Mouse (Mus musculus) urinary bladder, postnatal 4 days (tissue): ENCODE data around the gene Nsun6.

Source experiments
- DNase-seq, 2 experiments: peaks; one replicate each; pipeline ENCODE4 v3.0.0; 2021 to 2022; ENCODE audit warnings: low spot score in 2 of 2

Gene Nsun6

DNA sequence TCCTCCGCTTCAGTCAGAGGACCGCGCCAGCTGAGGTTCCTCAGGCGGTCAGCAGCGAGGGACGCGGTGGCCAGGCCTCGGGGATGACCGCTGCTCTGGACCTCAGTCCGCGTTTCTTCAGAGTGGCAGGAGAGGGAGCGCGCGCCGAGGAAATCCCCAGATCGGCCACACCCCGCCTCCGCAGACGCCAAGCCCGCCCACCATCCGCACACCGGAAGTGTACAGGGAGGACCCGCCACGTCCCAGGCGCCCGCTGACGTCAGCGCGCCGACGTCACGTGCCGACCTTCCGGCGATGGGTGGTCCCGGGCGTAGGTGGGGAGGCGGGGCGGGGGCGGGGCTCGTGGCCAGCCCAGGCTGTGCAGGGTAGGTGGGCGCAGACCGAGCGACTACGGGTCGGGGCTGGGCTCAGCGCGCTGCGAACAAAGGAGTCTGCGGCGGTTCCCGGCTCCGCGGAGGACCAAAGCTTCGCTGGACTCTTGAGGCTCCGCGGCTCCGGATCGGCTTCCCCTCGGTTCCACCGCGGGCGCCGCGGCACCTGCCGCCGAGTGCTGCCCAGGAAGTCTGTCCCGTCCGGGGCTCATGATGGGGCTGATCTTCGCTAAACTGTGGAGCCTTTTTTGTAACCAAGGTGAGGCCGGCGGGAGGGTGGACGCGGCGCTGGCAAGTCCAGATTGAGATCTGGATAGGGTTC is at the start of gene Nsun6:
Nsun6 (minus strand) TSS at position 125 of the 693 bp plus-strand sequence.
- peak; percentile 96 to 98 for DNase-seq

DNA sequence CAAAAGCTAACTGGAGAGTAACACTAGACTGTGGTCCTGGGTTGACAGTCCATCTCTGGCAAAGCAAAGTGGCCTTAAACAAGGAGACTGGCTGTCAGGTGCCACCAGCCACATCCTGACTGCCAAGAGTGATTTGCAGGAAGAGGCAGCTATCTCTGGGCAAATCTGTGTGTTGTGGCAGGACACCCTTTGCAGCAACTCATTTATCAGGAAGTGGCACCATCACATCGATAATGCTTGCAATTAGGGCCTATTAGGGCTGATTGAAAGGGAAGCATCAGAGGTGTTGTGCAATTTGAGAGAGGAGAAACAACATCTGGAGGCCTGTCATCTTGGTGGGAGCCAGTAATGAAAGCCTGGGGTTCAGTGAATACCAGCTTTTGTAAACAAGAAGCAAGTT is 49.5 kb upstream of the Nsun6 start:
- no peak for DNase-seq

DNA sequence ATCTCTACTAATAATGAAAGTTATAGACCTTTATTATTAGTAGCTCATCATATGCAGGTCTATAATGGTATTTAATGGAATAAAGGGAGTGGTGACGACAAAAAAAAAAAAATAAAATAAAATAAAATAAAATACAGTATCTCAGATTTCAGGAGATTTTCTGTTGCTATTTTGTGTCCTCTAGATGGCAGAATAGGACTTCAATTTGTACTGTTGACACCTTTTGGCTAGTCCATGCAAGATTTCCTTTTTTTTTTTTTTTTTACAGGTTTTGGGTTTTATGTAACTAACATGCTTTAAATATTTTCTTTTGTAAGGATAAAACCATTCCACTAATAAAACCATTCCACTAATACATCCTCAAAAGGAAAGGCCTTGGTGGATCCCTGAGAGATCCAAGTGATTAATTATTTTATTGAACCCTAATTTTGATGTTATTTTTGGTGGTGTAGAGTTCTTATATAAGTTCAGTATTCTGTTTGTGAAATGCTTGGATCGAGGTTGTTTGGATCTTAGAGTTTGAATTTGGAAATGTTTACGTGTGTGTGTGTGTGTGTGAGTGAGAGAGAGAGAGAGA is 41.7 kb upstream of the Nsun6 start:
- DNase-seq, result no peak

DNA sequence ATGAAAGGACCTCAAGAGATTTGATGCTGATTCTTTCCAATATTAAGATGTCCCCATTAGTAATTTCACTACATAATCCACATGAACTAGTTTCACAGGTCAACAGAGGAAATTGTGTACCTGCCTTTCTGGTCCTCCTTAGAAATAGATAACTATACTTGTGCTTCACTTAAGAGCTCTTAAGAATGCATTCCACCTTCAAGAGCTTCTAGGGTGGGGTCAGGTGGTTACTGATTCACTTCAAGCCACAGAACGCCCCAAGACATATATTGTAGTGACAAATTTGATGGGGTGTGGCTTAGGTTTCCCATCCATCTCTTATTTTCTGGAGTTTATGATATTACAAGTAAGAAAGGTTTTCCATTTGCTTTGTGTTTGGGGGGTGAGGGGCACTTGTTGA is 32.4 kb upstream of the Nsun6 start:
- no peak for DNase-seq

DNA sequence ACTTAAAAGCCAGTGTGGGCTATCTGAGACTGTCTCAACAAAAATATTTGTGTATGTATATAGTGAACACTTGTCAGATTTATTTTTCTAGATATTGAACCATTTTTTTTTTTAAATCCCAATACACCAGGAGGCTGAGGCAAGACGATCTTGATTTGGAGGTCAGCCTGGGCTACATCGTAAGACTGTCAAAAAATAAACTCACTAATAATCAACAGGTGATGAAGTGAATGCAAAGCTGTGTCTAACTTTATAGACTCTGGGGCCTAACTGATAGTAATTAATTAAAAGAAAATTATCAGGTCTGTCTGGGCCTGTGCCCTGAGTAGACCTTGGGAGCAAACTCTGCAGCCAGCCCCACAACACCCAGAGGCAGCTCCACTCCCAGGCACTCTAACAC is 28.8 kb upstream of the Nsun6 start:
- DNase-seq, result no peak

DNA sequence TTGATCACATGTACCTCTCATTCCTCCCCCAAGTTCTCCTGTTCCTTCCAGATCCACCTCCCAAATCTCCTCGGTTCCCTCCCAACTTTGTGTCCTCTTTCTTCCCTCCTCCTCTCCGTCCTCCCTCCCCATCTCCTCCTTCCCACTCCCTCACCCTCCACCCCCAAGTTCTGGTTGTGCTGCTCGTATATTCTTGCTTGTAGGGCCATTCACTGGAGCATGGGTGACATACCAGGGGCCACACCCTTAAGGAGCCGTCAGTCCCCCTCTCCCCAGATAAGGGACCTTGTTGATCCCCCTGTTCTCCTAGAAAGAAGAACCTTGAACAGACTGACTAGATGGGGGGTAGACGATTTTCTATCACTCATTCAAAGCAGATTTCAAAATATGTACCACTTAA is 12.2 kb upstream of the Nsun6 start:
- no peak for DNase-seq

DNA sequence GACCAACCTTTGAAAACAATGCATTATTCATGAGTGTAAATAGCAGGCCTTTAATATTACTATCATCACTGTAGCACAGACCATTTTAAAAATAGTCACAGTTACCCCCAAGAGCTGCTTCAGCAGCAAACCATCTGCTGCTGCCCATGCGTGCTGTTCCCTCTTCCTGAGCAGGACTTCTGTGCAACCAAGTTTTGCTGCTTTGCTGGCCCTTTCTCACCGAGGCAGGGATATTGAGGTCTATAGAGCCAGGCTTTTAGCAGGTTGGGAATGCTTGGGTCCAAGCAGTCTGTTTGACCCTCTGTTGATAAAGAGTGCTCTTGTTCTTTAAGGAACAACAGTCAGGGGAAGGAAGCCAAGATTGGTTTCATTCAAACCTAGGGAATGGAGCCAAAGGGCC is 10.6 kb upstream of the Nsun6 start:
- no peak for DNase-seq

DNA sequence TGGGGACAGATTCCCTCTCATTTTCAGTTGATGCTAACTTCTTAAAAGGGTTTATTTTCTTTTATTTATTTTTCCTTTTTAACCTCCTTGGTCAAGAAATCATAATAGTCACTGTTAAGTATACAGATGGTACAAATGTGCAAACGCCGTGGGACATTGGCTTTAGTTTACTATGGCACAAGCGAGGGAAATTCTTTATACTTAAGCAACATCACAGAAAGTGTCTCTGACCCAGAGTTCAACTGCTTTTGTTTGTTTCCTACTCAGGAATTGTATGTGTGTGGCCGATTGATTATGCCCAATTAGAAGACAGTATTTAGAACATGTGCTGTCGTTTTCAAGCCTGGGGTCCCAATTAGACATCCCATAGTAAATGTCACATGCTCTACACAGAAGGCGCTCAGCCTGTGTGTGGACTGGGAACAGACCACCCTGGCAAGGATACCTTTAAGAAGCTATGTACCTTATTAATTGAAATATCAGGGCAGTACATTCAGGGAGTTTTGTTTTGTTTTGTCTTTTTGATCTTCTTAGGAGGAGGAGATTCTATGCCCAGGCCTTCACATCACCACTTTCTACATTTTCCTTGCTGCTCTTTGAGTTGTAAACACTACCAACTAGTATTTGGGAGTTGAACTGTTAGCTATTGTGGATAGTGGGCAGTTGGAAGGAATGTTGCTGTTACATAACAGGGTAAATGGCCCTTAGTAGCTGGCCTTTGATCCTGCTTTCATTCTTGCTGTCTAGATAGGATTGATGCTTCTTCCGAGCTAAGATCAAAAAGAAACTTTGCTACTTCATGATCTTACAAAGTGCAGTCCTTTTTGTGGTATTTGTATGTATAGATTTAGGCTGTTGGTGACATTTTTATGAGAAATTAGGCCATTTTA is 9.8 kb upstream of the Nsun6 start:
- DNase-seq, result no peak

DNA sequence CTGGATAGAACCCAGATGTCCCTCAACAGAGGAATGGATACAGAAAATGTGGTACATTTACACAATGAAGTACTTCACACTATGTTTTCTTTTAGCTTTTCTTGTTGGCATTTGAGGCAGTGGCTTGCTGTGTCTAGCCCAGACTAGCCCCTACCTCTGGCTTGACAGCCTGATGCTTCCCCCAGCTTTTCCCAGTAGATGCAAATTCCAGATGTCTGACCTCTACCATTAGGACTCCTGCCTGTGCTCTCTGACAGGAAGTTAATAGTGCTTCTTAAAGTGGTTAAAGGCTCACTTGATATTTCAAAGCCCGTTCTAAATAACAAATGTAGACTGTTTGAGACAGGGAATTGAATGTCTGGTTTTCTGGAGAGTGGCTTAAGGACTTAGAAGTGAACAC is 8.9 kb upstream of the Nsun6 start:
- no peak for DNase-seq

DNA sequence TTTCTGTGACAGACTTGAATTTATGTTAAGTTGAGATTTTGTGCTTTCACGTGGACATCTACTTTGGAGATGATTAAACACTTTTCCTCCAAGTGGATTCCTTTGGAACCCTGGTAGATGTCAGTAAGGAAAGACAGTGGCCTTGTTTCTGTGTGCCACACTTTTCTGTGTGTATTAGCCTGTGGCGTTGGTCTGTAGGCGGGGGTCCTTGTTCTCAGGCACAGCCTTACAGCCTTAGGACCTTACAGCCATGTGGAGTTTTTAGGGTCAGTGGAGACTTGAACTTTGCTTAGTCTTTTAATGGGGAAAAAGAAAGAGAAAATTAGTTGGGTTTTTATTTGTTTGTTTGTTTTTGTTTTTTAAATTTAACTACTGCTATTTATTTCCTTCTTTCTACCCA is 6.0 kb upstream of the Nsun6 start:
- DNase-seq, result no peak

DNA sequence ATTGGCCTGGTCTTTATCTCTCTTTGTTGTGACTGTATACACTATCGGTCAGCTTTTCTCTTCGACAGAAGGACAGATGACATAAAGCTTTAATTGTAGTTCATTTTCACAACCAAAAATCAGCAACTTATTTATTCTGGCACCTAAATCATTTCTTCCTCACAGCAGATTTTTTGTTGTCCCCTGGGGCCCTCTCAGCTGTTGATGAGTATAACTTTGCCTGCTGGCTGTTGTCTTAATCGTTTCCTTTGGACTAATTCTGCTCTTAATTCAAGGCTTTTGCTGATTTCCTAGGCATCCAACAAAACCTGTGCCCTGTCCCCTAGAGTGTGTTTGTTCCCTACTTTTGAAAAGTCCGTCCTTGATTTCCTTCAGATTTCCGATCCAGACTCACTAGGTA is 3.4 kb upstream of the Nsun6 start:
- no peak for DNase-seq

DNA sequence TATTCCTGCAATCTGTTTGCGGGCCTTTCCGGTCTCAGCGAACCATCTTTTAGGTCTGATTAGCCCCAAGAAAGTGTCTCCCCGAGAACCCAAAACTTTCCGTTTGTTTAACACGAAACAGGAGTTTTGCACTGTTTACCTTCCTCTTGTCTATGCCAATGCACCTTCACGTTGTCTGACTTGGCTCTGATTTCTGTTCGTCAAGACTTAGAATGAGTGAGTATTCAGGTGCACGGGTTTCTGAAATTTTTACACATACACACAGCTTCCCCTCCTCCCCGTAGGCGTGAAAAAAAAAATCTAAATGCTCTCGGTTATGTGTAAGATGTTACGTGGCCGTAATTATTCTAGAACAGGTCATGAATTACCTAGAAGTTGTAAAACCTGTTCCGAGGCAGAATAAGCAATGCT is 877 bp upstream of the Nsun6 start:
- DNase-seq, result no peak

DNA sequence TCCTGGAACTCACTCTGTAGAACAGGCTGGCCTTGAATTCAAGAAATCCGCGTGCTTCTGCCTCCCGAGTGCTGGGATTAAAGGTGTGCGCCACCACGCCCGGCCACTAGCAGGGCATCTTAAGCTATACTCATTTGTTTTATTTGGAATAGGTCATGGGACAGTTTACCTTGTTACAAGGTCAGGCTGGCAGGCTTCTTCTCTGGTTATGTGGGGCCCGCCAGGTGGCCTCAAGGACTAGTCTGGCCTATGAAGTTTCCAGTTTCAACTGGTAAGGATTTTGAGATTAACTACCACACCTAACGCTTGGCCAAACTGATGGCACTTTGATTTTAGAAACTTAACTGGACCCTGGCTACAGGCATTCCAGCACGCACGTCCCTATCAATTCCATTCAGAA is 373 bp downstream of the Nsun6 start:
- no peak for DNase-seq

DNA sequence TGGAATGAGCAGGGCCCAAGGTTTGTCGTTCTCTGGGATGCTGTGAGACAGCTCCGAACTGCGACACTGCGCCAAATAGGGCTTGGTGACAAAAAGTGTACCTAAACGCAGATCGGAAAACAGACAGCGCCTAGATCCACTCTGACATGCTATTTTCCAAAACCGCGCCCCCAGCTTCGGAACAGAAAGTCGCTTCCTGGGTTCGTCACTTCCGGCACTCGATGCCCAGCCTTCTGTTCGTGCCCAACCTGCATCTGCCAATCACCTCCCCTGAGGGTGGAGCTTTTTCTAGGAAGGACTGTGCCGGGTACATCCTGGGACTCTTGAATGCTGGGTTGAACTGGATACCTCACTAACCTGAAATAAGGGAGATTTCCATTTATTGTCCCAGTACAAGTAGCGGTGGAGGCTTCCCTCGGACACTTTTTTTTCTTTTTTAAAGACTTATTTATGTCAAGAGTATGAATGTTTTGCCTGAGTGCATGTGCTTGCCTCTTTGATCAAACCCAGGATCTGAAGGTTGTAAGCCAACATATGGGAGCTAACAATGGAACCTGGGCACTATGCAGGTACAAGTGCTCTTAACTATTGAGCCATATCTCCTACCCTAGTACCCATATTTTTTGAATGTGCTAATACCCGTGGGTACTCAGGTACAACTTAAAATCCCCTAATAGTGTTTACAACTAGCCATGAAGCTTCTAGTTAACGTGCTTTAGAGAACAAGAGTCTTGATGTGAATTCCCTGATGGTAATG is 5.6 kb downstream of the Nsun6 start, which contains the start of gene Arl5b:
Arl5b (plus strand) TSS at position 279 of the 757 bp plus-strand sequence.
- DNase-seq, result peak; percentile 83 to 92

DNA sequence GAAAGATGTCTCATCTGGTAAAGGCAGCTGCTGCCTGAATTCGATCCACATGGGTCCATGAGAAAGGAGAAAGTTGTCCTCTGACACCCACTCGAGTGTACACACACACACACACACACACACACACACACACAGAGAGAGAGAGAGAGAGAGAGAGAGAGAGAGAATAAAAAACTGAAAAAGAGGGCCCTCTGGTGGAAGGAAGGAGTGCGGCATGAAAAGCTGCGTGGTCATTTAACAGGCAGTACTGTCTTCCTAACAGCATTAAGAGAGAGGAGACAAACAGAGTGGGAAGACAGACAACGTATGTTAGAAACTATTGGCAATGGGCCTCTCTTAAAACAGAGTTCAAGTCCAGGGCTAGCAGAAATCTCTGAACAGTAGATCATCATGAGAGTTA is 14.5 kb downstream of the Nsun6 start:
- DNase-seq, result no peak

DNA sequence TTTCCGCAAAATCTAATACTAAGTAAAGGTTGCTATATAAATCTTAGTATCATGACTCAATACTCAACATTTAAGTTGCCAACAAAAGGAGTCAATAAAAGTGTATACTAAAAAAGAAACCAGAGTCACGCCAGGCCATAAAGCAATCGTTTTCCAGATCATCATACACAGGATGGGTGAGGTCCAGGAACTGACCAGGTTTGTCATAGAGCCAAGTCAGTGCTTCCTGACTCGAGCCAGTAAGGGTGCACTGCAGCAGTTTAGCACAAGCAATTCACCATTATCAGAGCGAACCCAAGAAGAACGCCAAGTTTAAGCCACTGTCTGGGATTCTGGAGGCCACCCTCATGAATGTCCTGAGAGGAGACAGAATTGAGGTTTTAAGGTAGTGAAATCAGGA is 16.2 kb downstream of the Nsun6 start:
- no peak for DNase-seq

DNA sequence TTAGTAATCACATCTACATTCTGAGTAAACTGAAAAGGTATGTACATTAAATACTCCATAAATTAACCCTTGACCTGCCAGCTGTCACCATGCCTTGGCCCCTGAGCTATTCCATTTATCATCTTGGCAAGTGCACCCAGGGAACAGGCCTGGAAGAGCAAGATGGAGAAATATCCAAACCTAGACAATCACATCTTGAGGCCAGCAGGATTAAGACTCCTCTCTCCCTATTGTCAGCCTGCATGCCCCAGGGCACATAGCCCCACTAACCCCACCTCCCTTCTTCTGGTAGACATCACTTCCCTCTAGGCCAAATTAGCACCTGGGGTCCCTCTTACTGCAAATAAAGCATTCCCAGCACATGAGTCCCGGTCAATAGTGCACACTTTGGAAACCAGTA is 27.1 kb downstream of the Nsun6 start:
- no peak for DNase-seq

DNA sequence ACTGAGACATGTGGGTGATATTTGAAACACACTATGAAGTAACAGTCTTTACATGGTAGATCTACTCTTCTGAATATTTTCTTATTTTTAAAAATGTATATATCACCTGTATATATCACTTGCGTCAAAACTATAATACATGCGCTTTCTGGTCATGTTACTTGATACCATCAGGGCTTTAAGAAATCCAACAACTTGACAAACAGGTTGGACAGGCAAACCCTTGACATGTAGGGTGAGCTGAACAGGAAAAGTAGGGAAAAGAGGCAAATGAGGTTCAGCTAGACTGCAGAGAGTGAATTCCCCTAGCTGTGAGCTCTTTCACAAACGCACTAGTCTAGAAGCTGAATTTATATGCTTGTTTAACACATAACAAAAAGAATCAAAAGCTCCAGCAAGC is 28.1 kb downstream of the Nsun6 start:
- DNase-seq, result no peak

DNA sequence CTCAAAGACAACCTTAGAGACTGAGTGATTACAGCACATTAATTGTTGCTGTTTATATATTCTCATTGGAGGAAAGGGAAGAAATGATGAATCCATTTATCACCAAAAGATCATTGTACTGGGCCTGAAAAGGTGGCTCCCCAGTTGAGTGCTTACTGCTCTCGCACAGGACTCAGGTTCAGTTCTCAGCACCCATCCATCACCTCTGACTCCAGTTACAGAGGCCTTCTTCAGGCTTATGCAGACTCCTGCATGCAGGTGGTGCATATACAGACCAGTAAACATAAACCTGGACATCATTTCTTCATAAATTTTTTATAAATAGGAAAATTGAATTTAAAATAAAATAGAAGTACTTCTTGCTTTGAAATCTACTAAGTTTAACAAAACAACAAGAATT is 46.8 kb downstream of the Nsun6 start:
- no peak for DNase-seq

DNA sequence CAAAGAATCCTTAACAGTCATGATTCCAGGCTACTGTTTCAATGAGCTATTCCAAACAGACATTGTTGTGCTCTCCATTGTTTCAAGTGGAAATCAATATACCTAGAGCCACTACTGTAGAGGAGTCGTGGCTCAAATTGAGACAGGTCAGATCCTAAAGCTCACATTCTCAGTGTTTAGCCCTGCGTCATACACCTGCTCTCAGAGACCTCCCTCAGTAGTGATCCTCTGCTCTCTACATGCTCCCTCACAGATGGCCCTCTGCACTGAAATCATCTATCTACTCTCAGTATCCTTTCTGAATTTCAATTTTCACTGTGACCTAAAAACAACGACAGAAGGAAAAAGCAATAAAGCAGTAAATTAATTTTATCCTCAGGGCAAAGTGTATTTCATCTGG is 47.3 kb downstream of the Nsun6 start:
- no peak for DNase-seq

DNA sequence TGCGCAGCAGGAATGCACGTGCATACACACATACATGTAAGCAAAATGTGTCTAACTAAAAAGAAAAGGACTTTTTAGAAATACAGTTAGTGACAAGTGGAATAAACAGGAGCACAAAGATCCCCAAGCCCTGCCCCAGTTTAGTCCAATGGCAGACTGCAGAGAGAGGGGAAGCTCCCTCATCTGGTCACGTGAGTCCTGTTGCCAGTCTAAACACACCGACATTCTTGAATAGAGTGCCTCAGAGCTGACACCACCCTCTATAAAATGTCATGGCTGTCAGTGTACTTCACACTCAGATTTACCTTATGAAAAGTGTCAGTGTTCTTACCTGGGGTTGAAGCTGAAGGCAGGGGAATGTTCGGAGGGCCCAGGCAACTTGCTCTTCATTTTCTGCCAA is 57.0 kb downstream of the Nsun6 start:
- no peak for DNase-seq

DNA sequence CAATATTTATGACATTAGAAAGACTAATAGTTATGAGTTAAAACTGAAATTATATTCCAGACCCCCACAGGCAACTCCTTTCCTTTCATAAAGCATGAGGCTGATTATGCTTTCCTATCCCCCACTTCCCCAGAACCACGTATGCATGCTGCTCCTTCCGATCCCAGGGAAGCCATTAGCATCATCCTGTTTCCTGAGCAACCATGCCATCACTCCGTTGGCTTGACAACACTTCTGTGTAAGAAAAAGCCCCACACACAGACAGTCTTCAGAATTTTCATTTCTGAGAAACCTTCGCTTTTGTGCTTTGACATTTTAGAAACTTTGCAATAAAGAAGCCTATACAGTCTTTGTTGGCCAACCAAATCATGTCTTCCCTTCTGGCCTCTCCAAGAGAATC is 58.8 kb downstream of the Nsun6 start:
- no peak for DNase-seq
